Mouse (Mus musculus): Measurements from ENCODE around the gene Polg2. TPM values are rescaled to one million over a fixed set of nuclear protein-coding genes. Genes with fewer than 3 reads are reported as not detected.

Polg2 gene
- polyA plus RNA-seq (2014; fragmentation: Nextera tagmentation; extraction: Ambion mirVana): 9.1 and 10.1 TPM in 2 replicates

- Histone ChIP-seq H3K27ac (ENCODE audit: low read depth, low read length) (peak within 1 kb of the TSS; percentile 93), H3K4me3 (ENCODE audit: low read depth, low read length) (peak within 1 kb of the TSS; percentile 78), H3K36me3 (ENCODE audit: control insufficient read depth, insufficient read depth, low read length) (peaks cover 68% of the 10 kb centered on the region), H3K9ac (ENCODE audit: low read length) (peak within 1 kb of the TSS; percentile 88), H3K4me2 (ENCODE audit: low read length) (peak within 1 kb of the TSS; percentile 76), H3K27me3 (replicated peaks; ENCODE audit: control insufficient read depth, insufficient read depth, low read length) (no peaks in the 10 kb centered on the region), H3K9me3 (replicated peaks; ENCODE audit: control insufficient read depth, low read length) (no peaks in the 10 kb centered on the region), H3K4me1 (ENCODE audit: control insufficient read depth, insufficient read depth, low read length) (no peaks in the 10 kb centered on the region)
- ATAC-seq: peak; percentile 99
- WGBS: 2% methylated on average over 30 of the region's 30 CpGs
- DNase-seq (ENCODE audit: low spot score): peak; percentile 96
Observed at GRCm38 (mm10) chr11:106779388-106780088, at the start of gene Polg2. Gene Polg2, minus strand, starts transcription at chr11:106779537.

- 94% methylated on average over 7 of the region's 7 CpGs for WGBS
Observed at GRCm38 (mm10) chr11:106828079-106828478, 48.7 kb upstream of the Polg2 start.

GRCm38 (mm10) chr11:106824403-106824802 lies 45.1 kb upstream of the Polg2 start:
- WGBS: 96% methylated on average over 10 of the region's 10 CpGs
- ATAC-seq: no peak

More at GRCm38 (mm10) chr11:106828079-106828478, 48.7 kb upstream of the Polg2 start:
- Histone ChIP-seq H3K27ac (ENCODE audit: low read depth, low read length) (no peak overlapping the region), H3K4me3 (ENCODE audit: low read depth, low read length) (no peak overlapping the region), H3K4me1 (ENCODE audit: control insufficient read depth, insufficient read depth, low read length) (no peaks in the 10 kb centered on the region), H3K4me2 (ENCODE audit: low read length) (no peak overlapping the region), H3K27me3 (replicated peaks; ENCODE audit: control insufficient read depth, insufficient read depth, low read length) (no peaks in the 10 kb centered on the region), H3K9ac (ENCODE audit: low read length) (no peak overlapping the region), H3K36me3 (ENCODE audit: control insufficient read depth, insufficient read depth, low read length) (peaks cover 75% of the 10 kb centered on the region), H3K9me3 (replicated peaks; ENCODE audit: control insufficient read depth, low read length) (no peaks in the 10 kb centered on the region)
- no peak for DNase-seq (ENCODE audit: low spot score)
- no peak for ATAC-seq

GRCm38 (mm10) chr11:106823741-106824140 lies 44.4 kb upstream of the Polg2 start:
- ATAC-seq: no peak
- peaks cover 72% of the 10 kb centered on the region for H3K36me3 ChIP-seq (ENCODE audit: control insufficient read depth, insufficient read depth, low read length)

More at GRCm38 (mm10) chr11:106824403-106824802, 45.1 kb upstream of the Polg2 start:
- peaks cover 71% of the 10 kb centered on the region for H3K36me3 ChIP-seq (ENCODE audit: control insufficient read depth, insufficient read depth, low read length)
- no peaks in the 10 kb centered on the region for H3K27me3 ChIP-seq (replicated peaks; ENCODE audit: control insufficient read depth, insufficient read depth, low read length)
- H3K27ac ChIP-seq (ENCODE audit: low read depth, low read length): no peak overlapping the region
- H3K4me2 ChIP-seq (ENCODE audit: low read length): no peak overlapping the region
- DNase-seq (ENCODE audit: low spot score): no peak
- H3K9me3 ChIP-seq (replicated peaks; ENCODE audit: control insufficient read depth, low read length): no peaks in the 10 kb centered on the region
- H3K4me3 ChIP-seq (ENCODE audit: low read depth, low read length): no peak overlapping the region
- no peaks in the 10 kb centered on the region for H3K4me1 ChIP-seq (ENCODE audit: control insufficient read depth, insufficient read depth, low read length)
- no peak overlapping the region for H3K9ac ChIP-seq (ENCODE audit: low read length)

GRCm38 (mm10) chr11:106822911-106823310 lies 43.6 kb upstream of the Polg2 start:
- DNase-seq (ENCODE audit: low spot score) (no peak), ATAC-seq (no peak)
- H3K27ac ChIP-seq (ENCODE audit: low read depth, low read length): no peak overlapping the region; the same call in 1 of the 2 replicates
- no peaks in the 10 kb centered on the region for H3K27me3 ChIP-seq (replicated peaks; ENCODE audit: control insufficient read depth, insufficient read depth, low read length)
- peaks cover 4% of the 10 kb centered on the region for H3K4me1 ChIP-seq (ENCODE audit: control insufficient read depth, insufficient read depth, low read length)
- peaks cover 68% of the 10 kb centered on the region for H3K36me3 ChIP-seq (ENCODE audit: control insufficient read depth, insufficient read depth, low read length)
- H3K9me3 ChIP-seq (replicated peaks; ENCODE audit: control insufficient read depth, low read length): no peaks in the 10 kb centered on the region
- no peak overlapping the region for H3K4me3 ChIP-seq (ENCODE audit: low read depth, low read length)
- H3K9ac ChIP-seq (ENCODE audit: low read length): no peak overlapping the region
- no peak overlapping the region for H3K4me2 ChIP-seq (ENCODE audit: low read length)
- WGBS: 80% methylated on average over 5 of the region's 5 CpGs

More at GRCm38 (mm10) chr11:106823741-106824140, 44.4 kb upstream of the Polg2 start:
- H3K4me3 ChIP-seq (ENCODE audit: low read depth, low read length): no peak overlapping the region
- H3K27me3 ChIP-seq (replicated peaks; ENCODE audit: control insufficient read depth, insufficient read depth, low read length): no peaks in the 10 kb centered on the region
- H3K9me3 ChIP-seq (replicated peaks; ENCODE audit: control insufficient read depth, low read length): no peaks in the 10 kb centered on the region
- no peak overlapping the region for H3K4me2 ChIP-seq (ENCODE audit: low read length)
- 91% methylated on average over 8 of the region's 8 CpGs for WGBS
- DNase-seq (ENCODE audit: low spot score): no peak
- H3K9ac ChIP-seq (ENCODE audit: low read length): no peak overlapping the region
- H3K27ac ChIP-seq (ENCODE audit: low read depth, low read length): no peak overlapping the region
- H3K4me1 ChIP-seq (ENCODE audit: control insufficient read depth, insufficient read depth, low read length): no peaks in the 10 kb centered on the region

- H3K9me3 ChIP-seq (replicated peaks; ENCODE audit: control insufficient read depth, low read length): no peaks in the 10 kb centered on the region
- H3K36me3 ChIP-seq (ENCODE audit: control insufficient read depth, insufficient read depth, low read length): peaks cover 64% of the 10 kb centered on the region
- H3K4me3 ChIP-seq (ENCODE audit: low read depth, low read length): no peak overlapping the region
- H3K27ac ChIP-seq (ENCODE audit: low read depth, low read length): no peak overlapping the region
- H3K4me2 ChIP-seq (ENCODE audit: low read length): no peak overlapping the region
- no peaks in the 10 kb centered on the region for H3K27me3 ChIP-seq (replicated peaks; ENCODE audit: control insufficient read depth, insufficient read depth, low read length)
- no peak overlapping the region for H3K9ac ChIP-seq (ENCODE audit: low read length)
- DNase-seq (ENCODE audit: low spot score): no peak
- WGBS: 90% methylated on average over 8 of the region's 8 CpGs
- H3K4me1 ChIP-seq (ENCODE audit: control insufficient read depth, insufficient read depth, low read length): peaks cover 4% of the 10 kb centered on the region
- no peak for ATAC-seq
Observed at GRCm38 (mm10) chr11:106822491-106822890, 43.2 kb upstream of the Polg2 start.

GRCm38 (mm10) chr11:106821397-106821796 lies 42.1 kb upstream of the Polg2 start:
- 88% methylated on average over 6 of the region's 6 CpGs for WGBS
- peaks cover 64% of the 10 kb centered on the region for H3K36me3 ChIP-seq (ENCODE audit: control insufficient read depth, insufficient read depth, low read length)
- H3K27ac ChIP-seq (ENCODE audit: low read depth, low read length): no peak overlapping the region
- H3K27me3 ChIP-seq (replicated peaks; ENCODE audit: control insufficient read depth, insufficient read depth, low read length): no peaks in the 10 kb centered on the region
- H3K4me1 ChIP-seq (ENCODE audit: control insufficient read depth, insufficient read depth, low read length): peaks cover 6% of the 10 kb centered on the region
- H3K4me3 ChIP-seq (ENCODE audit: low read depth, low read length): no peak overlapping the region
- no peak for DNase-seq (ENCODE audit: low spot score)
- no peak for ATAC-seq
- H3K9ac ChIP-seq (ENCODE audit: low read length): no peak overlapping the region
- no peaks in the 10 kb centered on the region for H3K9me3 ChIP-seq (replicated peaks; ENCODE audit: control insufficient read depth, low read length)
- no peak overlapping the region for H3K4me2 ChIP-seq (ENCODE audit: low read length)

- Histone ChIP-seq H3K9ac (ENCODE audit: low read length) (no peak overlapping the region), H3K4me3 (ENCODE audit: low read depth, low read length) (no peak overlapping the region), H3K9me3 (replicated peaks; ENCODE audit: control insufficient read depth, low read length) (no peaks in the 10 kb centered on the region), H3K27ac (ENCODE audit: low read depth, low read length) (no peak overlapping the region), H3K4me2 (ENCODE audit: low read length) (no peak overlapping the region), H3K27me3 (replicated peaks; ENCODE audit: control insufficient read depth, insufficient read depth, low read length) (no peaks in the 10 kb centered on the region), H3K36me3 (ENCODE audit: control insufficient read depth, insufficient read depth, low read length) (peaks cover 64% of the 10 kb centered on the region), H3K4me1 (ENCODE audit: control insufficient read depth, insufficient read depth, low read length) (peaks cover 6% of the 10 kb centered on the region)
- 70% methylated on average over 4 of the region's 4 CpGs for WGBS
- no peak for DNase-seq (ENCODE audit: low spot score)
- no peak for ATAC-seq
Observed at GRCm38 (mm10) chr11:106820972-106821371, 41.6 kb upstream of the Polg2 start.

GRCm38 (mm10) chr11:106820252-106820651 lies 40.9 kb upstream of the Polg2 start:
- 81% methylated on average over 6 of the region's 6 CpGs for WGBS
- no peak overlapping the region for H3K4me2 ChIP-seq (ENCODE audit: low read length)
- H3K9ac ChIP-seq (ENCODE audit: low read length): no peak overlapping the region
- no peaks in the 10 kb centered on the region for H3K27me3 ChIP-seq (replicated peaks; ENCODE audit: control insufficient read depth, insufficient read depth, low read length)
- no peaks in the 10 kb centered on the region for H3K9me3 ChIP-seq (replicated peaks; ENCODE audit: control insufficient read depth, low read length)
- peaks cover 70% of the 10 kb centered on the region for H3K36me3 ChIP-seq (ENCODE audit: control insufficient read depth, insufficient read depth, low read length)
- no peak for DNase-seq (ENCODE audit: low spot score)
- H3K4me1 ChIP-seq (ENCODE audit: control insufficient read depth, insufficient read depth, low read length): peaks cover 6% of the 10 kb centered on the region
- ATAC-seq: no peak
- no peak overlapping the region for H3K4me3 ChIP-seq (ENCODE audit: low read depth, low read length)
- no peak overlapping the region for H3K27ac ChIP-seq (ENCODE audit: low read depth, low read length)

All from forebrain, embryonic 14.5 days (tissue).